Mouse (Mus musculus): ENCODE measurements around the gene Vrk3. TPM values are rescaled to one million over a fixed set of nuclear protein-coding genes. Genes with fewer than 3 reads are reported as not detected.
A peak's percentile ranks its signal among the peaks of the same experiment; 100 is the strongest.
"Not testable (repeated sequence)": the region's sequence is repeated elsewhere in the genome, so short reads cannot be mapped to it uniquely, and the experiment has no call there.

The Vrk3 gene
- total RNA-seq (2021) = 10 to 100 TPM; 27.7 to 31.5 TPM
- long read RNA-seq, transcript Vrk3-201 (15 exons, 1,969 nt) = major isoform, 25 of 32 reads
- long read RNA-seq, partial matches to known transcripts = 4 of 32 reads
- long read RNA-seq, other reads (novel, unspliced or antisense) = 3 of 32 reads

DNA sequence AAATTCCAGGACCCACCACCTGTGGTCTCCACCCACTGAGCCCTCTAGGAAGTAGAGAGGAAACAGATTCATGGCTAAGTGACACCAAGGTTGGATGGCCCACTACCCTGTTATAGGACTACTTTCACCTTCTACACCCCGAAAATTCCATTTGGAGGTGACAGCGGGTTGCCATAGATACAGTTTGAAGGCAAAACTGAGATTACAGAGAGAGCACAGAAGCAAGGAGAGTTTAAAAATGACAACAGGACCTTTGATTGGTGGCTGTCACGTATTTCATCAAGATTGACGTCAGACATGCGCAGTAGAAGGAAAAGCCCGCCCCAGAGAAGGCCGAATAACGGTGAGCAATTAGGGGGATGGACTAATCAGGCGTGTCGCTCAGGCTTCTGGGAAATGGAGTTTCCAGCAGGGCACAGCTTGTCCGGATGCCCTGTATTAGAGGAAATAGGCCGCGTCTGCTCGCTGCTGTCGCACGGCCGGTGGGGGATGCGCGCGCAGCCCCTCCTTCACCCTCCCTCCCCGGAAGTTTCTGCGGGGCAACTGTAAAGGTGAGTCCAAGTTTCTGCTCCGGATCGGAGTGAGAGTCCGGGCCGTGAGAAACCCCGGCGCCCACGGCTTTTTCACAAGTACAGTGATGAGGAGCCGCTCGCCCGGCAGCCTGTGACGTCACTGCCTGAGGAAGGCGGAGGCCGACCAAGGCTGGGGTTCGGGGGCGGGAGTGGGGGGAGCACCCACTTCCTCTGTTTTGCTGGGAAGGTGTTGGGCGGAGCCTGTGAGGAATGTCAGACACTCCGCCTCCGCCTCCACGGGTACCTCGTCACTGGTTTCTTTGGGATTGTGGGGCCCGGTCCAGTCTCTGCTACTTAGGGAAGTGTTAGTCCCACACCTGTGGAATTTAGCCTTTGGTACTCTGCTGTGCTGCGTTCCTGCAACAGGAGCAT, at the start of gene Vrk3:
TSS of gene Vrk3 (plus strand) at position 313 of the 944 bp plus-strand sequence.
- peak; percentile 86 to 90 for DNase-seq (ENCODE audit: low spot score in 2 of 2)

DNA sequence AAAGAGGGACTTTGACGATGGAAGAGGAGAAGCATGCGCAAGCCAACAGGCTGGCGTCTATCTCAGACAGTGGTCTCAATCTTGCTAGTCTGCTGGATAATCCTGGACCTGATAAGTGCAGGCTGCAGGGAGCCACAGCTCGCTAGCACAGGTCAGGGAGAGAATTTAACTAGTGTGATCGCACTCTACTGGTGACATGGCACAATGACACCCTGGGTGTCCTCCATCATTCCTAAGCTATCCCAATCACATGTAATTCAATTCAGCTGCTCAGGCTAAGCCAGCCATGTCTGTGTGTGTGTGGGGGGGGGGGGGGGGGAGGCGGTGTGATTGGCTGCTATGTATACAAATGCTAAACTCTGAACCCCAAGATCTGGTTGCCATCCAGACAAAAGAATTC, 46.3 kb upstream of the Vrk3 start:
- DNase-seq (ENCODE audit: low spot score in 2 of 2) = peak; percentile 54 to 62

DNA sequence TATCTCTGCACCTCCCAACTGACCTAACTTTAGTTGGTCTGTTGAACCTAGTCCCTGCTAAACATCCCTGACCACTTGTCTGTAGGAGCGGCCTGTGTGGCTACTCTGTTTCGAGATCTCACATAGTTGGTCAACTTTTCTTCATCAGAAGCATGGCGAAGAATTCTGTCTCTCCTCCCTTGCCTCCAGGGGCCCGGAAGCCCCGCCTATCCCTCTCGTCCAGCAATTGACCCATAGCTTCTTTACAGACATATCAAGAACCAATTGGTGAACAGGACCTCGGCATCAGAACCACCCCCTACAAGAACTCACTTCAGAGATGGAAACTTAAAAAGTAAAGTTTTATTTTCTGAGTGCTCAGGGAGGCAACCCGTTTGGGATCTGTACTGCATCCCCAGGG, 45.2 kb upstream of the Vrk3 start:
- no peak for DNase-seq (ENCODE audit: low spot score in 2 of 2)

DNA sequence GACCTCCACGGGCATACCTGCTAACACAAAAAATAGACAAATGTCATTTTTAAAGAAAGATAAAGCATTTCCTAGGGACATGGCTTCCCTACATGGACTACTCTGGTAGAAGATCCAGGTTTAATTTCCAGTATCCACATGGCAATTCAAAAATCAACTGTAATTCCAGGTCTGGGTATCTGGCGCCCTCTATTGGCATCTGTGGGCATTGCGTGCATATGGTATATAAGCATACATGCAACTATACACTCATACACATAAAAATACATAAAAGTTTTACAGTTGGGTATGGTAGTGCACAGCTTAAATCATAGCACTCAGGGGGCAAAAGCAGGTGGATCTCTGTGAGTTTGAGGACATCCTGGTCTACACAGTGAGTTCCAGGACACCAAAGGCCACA, 43.9 kb upstream of the Vrk3 start:
- DNase-seq (ENCODE audit: low spot score in 2 of 2) = peak; percentile 65 to 66

DNA sequence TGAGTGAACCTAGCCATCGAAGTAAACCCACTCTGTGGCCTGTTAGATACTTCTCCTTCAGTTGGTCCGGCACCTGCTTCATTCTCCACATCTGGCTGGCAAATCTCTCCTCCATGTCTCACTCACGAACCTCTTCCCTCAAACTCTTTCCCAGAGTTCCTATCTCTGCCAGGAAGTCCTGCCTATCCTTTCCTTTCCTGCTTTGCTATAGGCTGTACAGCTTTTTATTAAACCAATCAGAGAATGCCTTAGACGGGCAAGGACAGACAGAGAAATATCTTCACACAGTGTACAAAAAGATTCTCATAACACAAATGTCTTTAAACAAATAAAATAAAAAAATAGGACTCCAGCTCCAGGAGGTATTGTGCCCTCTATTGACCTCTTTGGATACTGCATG, 43.1 kb upstream of the Vrk3 start:
- no peak for DNase-seq (ENCODE audit: low spot score in 2 of 2)

DNA sequence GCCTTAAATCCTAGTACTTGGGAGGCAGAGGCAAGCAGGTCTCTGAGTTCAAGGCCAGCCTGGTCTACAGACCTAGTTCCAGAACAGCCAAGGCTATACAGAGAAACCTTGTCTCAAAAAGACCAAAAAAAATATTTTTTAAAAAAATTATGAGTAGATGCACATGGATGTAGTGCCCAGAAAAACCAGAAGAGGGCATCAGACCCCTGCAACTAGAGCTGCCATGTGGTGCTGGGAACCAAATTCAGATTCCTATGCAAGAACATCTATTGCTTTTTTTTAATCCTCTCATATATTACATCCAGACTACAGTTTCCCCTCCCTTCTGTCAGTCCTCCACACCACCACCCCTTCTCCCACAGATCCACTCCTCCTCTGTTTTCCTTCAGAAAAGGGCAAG, 41.9 kb upstream of the Vrk3 start:
- DNase-seq (ENCODE audit: low spot score in 2 of 2) = no peak

DNA sequence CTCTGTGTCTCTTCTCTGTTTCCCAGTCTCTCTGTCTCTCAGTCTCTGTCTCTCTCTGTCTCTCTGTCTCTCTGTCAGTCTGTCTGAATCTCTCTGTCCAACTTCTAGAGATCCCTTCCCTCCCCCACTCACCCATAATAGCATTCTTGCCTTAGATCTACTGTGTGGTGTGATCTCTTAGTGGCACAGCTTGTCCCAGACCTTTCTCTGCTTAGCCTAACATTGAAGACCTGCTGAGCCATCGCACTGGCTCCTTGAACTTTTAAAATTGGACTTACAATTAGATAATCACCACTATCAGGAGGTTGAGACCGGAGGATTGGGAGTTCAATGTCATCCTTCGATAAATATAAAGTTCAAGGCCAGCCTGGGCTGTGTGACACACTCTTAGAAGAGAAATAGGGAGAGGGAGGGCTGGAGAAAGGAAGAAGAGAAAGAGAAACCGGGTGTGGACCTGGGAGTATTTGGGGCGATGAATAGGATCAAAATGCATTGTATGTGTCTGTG, 41.0 kb upstream of the Vrk3 start:
- DNase-seq (ENCODE audit: low spot score in 2 of 2) = no peak

DNA sequence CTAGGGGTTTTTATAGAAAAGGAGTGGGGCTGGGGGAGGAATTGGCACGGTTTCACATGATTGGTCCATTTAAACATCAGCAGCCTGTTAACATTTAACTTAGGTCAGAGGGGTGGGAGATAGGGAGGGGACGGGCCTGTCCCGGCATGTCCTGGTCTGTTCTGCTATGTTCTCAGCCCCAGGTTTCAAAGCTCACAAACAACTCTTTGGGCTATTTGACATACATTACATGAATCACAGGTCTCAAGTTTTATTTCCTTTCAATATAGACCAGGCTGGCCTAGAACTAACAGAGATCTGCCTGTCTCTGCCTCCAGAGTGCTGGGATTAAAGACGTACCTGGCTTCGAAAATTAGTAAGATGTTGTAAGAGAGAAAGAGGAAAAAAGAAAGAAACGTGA, 40.1 kb upstream of the Vrk3 start:
- not testable (repeated sequence) for DNase-seq (ENCODE audit: low spot score in 2 of 2)

DNA sequence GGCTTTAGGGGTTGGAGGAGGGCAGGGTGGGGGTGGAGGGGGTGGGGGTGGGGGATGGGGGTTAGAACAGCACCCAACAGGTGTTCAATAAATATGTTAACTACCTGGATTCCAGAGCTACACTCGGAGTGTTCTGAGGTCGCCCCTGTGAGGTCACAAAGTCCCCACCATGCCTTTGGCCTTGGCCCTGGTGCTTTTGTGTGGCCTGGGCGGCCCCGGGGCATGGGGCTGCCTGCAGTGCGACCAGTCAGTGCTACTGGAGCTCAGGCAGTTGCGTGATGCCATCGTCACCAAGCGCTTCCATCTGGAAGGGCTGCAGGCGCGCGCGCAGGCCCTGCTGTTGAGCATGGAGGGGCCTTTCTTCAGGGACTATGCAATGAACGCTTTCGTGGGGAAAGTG, 39.6 kb upstream of the Vrk3 start, which contains the start of gene Izumo2:
TSS of gene Izumo2 (plus strand) at position 169 of the 400 bp plus-strand sequence.
- no peak for DNase-seq (ENCODE audit: low spot score in 2 of 2)

DNA sequence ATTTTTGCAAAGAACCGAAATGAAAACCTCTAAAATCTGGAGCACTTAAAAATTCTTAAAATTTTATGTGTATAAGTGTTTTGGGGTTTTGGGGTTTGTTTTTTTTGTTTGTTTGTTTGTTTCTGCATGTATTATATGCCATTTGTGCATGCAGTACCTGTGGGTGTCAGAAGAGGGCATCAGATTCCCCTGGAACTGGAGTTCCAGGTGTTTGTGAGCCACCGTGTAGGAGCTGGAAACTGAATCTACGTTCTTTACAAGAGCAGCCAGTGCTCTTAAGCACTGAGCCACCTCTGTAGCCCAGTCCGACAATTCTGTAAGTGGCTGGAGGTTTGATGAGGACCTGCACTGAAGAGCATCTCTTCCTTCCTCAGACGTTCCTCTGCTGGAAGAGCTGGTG, 38.3 kb upstream of the Vrk3 start:
- no peak for DNase-seq (ENCODE audit: low spot score in 2 of 2)

DNA sequence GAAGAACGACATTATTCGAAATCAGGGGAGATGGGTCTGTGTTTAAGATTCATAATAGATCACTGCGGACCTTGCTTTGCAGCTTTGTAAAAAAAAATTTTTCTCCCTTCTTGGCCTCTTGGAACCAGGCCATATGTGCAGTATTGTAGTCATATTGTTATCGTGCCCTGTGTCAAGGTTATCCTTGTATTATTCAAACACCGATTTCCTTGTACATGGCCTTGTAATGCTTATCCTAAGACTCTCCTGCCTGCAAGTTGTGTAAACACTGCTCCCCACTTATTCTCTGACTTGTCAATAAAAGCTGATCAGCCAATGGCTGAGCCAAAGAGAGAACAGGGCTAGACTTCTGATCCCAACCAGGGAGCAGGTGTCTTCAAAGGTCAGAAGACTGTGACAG, 26.2 kb upstream of the Vrk3 start:
- DNase-seq (ENCODE audit: low spot score in 2 of 2) = no peak

DNA sequence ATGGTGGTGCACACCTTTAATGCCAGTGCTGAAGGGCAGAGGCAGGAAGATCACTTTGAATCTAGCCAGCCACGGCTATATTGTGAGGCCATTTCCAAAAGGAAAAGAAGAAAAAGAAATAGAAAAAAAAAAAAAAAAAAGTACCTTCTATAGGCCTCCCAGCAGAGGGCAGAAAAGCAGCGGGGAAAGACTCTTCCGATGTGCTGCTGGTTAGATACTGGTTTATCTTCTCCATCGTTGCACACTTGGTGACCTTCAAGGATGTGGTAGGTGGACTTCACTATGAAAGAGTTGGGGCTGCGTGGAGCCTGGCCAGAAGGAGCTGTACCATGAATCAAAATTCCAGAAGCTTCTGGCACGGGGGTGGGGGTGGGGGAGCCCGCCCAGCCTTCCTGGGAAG, 23.9 kb upstream of the Vrk3 start:
- DNase-seq (ENCODE audit: low spot score in 2 of 2) = peak; percentile 19 to 43

DNA sequence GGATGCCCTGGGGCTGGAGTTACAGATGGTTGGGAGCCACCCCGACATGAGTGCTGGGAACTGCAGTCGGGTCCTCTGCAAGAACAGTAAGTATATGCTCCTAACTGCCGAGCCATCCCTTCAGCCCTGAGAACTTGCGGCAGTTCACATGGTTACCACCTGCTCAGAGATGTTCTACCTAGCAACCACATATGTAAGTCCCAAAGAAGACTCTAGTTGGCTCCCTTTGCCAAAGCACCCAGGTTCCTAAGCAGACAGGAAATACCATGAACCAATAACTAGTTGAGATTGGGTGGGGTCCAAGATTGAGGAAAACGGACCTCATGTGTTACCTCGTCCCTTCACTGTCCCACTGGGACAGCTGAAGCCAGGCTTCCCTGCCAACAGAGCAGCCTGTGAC, 21.9 kb upstream of the Vrk3 start:
- DNase-seq (ENCODE audit: low spot score in 2 of 2) = no peak

DNA sequence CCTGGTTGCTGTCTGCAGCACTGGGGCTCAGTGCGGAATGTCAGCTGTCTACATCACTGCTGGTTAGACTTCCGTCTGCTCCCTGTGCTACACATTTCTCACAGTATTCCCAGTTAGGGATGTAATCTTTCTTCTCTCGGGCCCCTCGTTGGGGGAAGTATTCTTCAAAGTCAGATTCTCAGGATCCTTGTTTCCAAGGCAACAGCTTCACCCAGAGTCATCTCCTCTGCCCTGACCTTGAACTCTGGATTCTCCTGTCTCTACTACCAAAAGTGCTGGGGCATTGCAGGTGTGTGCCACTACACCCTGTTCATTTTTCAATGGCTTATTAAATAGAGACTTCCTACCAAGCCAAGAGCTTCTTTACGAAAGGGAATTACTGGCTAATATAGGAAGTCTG, 21.1 kb upstream of the Vrk3 start:
- DNase-seq (ENCODE audit: low spot score in 2 of 2) = no peak

DNA sequence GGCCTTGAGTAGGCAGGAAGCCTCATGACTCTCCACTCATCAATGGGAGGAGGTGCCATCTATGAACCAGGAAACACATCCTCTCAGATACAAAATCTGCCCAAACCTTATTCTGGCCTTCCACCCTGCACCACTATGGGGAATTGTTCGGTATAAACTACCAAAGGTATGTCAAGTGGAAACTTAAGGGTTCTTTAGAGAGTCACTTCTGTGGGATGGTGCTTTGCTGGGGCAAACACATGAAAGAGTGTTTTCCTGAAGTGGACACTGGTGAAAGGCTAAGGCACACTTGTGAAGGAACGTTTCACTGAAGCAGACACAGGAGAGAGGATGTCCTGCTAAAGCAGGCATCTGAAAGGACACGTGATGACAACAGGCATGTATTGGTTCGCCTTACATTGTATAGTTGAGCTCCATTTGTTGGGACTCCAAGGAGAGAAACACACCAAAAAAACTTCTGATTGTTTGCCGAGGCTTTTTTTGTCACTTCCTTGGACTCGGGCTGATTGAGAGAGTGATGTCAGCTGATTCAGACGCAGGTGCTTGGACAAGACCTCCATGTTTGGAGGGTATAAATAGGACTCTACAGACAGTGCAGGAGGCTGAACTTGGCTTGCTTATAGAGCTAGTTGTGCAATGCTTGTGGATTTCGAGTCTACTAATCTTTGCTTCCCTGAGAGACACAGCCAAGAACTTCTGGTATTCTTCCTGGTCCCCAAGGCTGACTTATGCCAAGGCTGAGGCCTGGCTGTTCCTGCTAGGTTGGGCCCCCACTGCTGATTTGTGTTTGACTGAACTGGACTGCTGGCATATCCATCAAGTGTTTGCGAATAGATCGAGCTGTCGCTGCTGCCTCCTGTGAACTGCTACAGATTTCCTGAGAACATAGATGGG, 19.9 kb upstream of the Vrk3 start:
- no peak for DNase-seq (ENCODE audit: low spot score in 2 of 2)

DNA sequence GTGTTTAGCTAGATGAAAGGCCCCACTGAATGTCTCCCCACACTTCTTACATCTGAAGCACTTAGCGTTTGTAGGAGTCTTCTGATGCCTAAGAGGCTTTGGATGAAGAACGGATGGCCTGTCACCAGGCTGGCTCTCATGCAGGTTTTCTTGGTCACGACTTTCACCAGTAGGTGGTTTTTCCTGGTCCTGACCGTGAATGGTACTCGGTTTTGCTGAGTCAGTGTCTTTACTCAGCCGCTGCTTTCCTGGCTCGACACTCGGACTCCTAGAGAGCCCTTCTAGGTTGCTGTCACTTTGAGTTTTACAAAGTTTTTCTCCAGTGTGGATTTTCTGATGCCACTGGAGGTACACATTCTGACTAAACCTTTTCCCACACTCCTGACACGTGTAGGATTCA, 14.5 kb upstream of the Vrk3 start:
- no peak for DNase-seq (ENCODE audit: low spot score in 2 of 2)

DNA sequence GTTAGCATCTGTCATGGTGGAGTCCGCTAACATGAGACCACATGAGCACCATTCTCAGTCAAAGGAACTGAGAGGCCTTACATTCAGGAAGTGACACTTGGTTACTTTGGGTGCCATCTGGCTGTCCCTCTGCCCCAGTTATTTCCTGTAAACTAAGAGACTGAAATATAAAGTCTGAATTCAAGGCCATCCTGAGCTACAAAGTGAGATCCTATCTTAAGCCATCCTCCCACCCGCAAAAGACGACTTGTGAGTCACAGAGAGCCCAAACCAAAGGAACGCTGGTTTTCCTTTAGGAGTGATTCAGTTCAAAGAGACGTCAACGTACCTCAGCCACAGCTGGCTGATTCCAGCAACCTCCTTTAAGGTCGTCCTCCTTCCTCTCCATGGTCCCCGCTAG, 6.9 kb upstream of the Vrk3 start:
- DNase-seq (ENCODE audit: low spot score in 2 of 2) = no peak

DNA sequence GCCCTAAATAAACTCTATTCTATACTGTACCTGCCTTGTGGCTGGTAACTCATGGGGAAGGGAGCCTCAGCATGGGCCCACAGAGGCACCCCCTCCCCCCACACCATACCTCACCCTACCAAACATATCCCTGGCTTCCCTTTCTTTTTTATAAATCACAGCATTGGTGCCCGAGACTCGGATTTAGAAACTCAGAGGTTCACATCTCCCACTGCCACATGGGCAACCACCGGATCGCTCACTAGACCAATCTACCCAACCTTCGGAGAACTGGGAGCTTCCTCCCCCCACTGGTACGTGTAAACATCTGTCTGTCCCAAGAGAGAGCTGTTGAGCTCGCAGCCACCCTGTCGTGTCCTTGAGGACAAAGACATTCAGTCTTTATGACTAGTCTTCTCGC, 3.9 kb upstream of the Vrk3 start:
- DNase-seq (ENCODE audit: low spot score in 2 of 2) = no peak

DNA sequence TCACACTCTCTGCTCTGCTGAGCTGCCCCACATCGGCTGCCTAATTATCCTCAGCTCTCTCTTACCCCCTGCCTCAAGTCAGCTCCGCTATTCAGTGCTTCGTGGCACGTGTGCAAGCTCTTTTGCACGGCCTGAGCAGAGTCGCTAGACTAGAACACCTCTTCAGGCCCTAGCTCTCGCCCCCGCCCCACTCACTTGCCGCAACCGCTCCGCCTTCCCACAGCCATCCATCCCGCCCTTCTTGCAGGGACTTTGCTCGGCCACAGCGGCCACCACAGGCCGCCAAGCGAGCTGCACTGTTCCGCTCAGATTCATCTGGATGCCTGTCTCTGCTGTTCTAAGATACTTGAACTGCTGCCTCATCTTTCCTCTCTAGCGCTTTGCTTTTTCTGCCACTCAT, 3.1 kb upstream of the Vrk3 start:
- DNase-seq (ENCODE audit: low spot score in 2 of 2) = peak; percentile 74 to 81

DNA sequence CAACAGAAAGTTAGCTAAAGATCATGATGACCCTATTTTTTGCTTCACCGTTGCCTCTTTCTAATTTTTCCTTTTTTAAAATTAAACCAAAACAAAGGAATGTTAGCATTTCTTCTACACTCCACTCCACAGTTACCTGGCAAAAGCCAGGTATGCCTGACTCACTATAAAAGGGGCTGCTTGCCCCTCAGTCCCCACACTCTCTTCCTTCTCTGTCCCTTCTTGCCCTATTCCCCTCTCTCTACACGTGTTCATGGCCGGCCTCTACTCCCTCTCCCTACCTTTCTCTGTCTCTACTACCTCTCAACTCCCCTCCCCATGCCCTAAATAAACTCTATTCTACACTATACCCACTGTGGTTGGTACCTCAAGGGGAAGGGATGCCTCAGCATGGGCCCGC, 1.1 kb upstream of the Vrk3 start:
- no peak for DNase-seq (ENCODE audit: low spot score in 2 of 2)

DNA sequence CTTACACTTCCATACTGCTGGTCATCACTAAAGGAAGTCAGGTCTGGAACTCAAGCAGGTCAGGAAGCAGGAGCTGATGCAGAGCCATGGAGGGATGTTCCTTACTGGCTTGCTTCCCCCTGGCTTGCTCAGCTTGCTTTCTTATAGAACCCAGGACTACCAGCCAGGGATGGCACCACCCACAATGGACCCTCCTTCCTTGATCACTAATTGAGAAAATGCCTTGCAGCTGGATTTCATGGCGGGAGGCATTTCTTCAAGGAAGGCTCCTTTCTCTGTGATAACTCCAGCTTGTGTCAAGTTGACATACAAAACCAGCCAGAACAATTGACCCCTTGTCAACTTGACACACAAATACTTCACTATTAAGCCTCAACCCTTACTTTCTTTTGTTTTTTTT, 2.7 kb downstream of the Vrk3 start, which contains the start of gene Zfp473:
TSS of gene Zfp473 (minus strand) at position 101 of the 400 bp plus-strand sequence.
- DNase-seq (ENCODE audit: low spot score in 2 of 2) = not testable (repeated sequence)
